Mouse (Mus musculus) splenic B cell, adult 2 months (primary cell): ENCODE measurements around the gene Relt.

Source experiments
- DNase-seq: peaks from one replicate; pipeline ENCODE4 v3.0.0-alpha.2; 2011; ENCODE audit warnings: low read depth, low spot score
- H3K27me3 ChIP-seq: 2 replicates; pipeline ENCODE4 v1.6.1; 2012; ENCODE audit warnings: mild to moderate bottlenecking, low read length, moderate library complexity, mixed read lengths; ENCODE audit not compliant: control insufficient read depth, poor library complexity, insufficient read depth, severe bottlenecking
- H3K36me3 ChIP-seq: 2 replicates; pipeline ENCODE4 v1.6.1; 2012; ENCODE audit warnings: mild to moderate bottlenecking, low read length, moderate library complexity, mixed read lengths; ENCODE audit not compliant: control insufficient read depth, poor library complexity, insufficient read depth, severe bottlenecking

Gene Relt

GRCm38 (mm10) chr7:100893249-100894056, 30.2 kb upstream of the Relt start:
- no peak for DNase-seq
- Histone ChIP-seq H3K36me3 (no peaks in the 10 kb centered on the region), H3K27me3 (no peaks in the 10 kb centered on the region; the same call in 1 of the 2 replicates)

GRCm38 (mm10) chr7:100886535-100886934, 23.3 kb upstream of the Relt start:
- Histone ChIP-seq H3K27me3 (no peaks in the 10 kb centered on the region), H3K36me3 (no peaks in the 10 kb centered on the region)
- peak; percentile 81 for DNase-seq

GRCm38 (mm10) chr7:100884460-100884859, 21.2 kb upstream of the Relt start:
- no peak for DNase-seq
- Histone ChIP-seq H3K36me3 (no peaks in the 10 kb centered on the region), H3K27me3 (no peaks in the 10 kb centered on the region)

- Histone ChIP-seq H3K27me3 (no peaks in the 10 kb centered on the region), H3K36me3 (no peaks in the 10 kb centered on the region)
- DNase-seq, result no peak
Measured at GRCm38 (mm10) chr7:100881950-100882349, 18.7 kb upstream of the Relt start.

GRCm38 (mm10) chr7:100881531-100881930, 18.3 kb upstream of the Relt start:
- Histone ChIP-seq H3K27me3 (no peaks in the 10 kb centered on the region), H3K36me3 (no peaks in the 10 kb centered on the region)
- DNase-seq, result no peak

- H3K27me3 ChIP-seq, result no peaks in the 10 kb centered on the region
- DNase-seq, result peak; percentile 76
- no peaks in the 10 kb centered on the region for H3K36me3 ChIP-seq
Measured at GRCm38 (mm10) chr7:100879595-100879994, 16.3 kb upstream of the Relt start.

DNA sequence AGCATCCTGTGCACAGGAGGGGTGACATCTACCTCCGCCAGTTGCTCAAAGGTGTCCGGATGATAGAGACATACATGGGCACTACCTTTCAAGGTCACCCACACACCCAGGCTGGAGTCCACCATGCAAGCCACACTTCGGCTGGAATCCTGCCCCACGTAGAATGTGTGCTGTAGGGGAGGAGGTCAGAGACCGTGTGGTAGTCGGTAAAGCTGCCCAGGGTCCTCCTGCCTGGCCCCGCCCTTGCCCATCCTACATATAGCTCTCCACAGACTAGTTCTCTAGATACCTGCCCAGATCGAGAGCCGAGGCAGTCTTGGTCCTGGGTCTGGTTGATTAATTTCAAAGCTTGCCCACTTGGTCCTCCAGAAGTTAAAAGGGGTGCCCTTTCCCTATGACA, 13.5 kb upstream of the Relt start:
- Histone ChIP-seq H3K36me3 (no peaks in the 10 kb centered on the region), H3K27me3 (no peaks in the 10 kb centered on the region)
- DNase-seq, result no peak

DNA sequence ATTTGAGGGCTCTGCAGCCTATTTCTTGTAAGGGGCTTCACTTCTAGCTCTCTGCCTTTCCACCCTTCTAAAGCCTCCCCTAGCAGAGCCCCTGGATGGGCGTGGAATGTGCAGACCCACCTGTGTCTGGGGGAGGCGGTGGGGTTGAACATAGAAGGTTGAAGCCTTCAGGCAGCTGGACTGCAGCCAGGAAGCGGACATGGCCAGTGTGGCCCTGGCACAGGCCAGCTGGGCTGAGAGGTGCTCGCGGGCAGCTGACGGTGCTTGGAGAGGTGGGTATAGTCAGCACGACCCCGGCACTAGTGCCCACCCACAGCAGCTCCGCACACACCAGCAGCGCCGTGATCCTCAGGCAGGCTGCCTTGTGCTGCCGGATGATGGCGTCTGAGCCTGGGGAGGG, 13.0 kb upstream of the Relt start:
- Histone ChIP-seq H3K27me3 (no peaks in the 10 kb centered on the region), H3K36me3 (no peaks in the 10 kb centered on the region)
- DNase-seq, result no peak

GRCm38 (mm10) chr7:100875822-100876221, 12.6 kb upstream of the Relt start:
- peak; percentile 27 for DNase-seq
- Histone ChIP-seq H3K36me3 (no peaks in the 10 kb centered on the region), H3K27me3 (no peaks in the 10 kb centered on the region)

- no peak for DNase-seq
- Histone ChIP-seq H3K36me3 (no peaks in the 10 kb centered on the region), H3K27me3 (no peaks in the 10 kb centered on the region)
Measured at GRCm38 (mm10) chr7:100873197-100873596, 10.0 kb upstream of the Relt start.

DNA sequence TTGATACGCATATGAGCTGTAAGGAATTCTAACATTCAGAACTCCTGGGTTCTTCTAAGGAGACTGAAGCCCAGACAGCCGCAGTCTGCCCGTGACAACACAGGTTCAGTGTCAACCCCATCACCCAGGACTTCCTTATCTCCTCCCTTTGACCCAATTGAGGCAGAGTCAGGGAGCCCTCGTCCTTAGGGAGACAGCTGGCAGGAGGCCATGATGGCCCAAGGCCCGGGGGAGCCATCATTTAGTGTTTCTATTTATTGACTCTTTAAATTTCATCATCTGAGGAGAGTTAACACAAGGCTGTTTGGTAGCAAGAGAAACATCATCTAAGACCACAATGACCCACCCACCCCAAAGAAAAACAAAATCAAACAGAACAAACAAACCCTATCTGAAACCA, 8.6 kb upstream of the Relt start:
- DNase-seq, result no peak
- Histone ChIP-seq H3K27me3 (no peaks in the 10 kb centered on the region), H3K36me3 (no peaks in the 10 kb centered on the region)

- no peak for DNase-seq
- Histone ChIP-seq H3K27me3 (no peaks in the 10 kb centered on the region), H3K36me3 (no peaks in the 10 kb centered on the region)
Measured at GRCm38 (mm10) chr7:100871355-100871754, 8.1 kb upstream of the Relt start.

GRCm38 (mm10) chr7:100869877-100870629, 6.8 kb upstream of the Relt start:
- no peaks in the 10 kb centered on the region for H3K27me3 ChIP-seq
- no peaks in the 10 kb centered on the region for H3K36me3 ChIP-seq
- no peak for DNase-seq

DNA sequence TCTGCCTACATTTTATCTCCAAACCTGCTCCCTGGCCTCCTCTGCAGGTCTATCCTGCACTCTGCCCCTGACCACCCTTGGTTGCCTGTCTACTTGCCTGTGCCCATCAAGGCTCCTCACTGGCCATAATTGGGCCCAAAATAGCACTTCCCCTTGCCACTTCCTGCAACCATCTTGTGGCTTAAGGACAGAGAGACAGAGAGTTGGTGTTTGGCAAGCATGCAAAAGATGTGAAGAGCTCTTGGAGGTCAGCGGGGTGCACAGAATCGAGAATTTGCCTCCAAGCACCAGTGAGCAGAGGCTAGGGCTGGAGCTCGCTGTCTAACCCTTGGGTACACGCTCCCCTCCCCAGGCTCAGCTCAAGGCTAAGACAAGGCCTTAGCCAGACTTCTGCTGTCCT, 5.3 kb upstream of the Relt start:
- peak; percentile 45 for DNase-seq
- H3K36me3 ChIP-seq, result no peaks in the 10 kb centered on the region
- H3K27me3 ChIP-seq, result no peaks in the 10 kb centered on the region

DNA sequence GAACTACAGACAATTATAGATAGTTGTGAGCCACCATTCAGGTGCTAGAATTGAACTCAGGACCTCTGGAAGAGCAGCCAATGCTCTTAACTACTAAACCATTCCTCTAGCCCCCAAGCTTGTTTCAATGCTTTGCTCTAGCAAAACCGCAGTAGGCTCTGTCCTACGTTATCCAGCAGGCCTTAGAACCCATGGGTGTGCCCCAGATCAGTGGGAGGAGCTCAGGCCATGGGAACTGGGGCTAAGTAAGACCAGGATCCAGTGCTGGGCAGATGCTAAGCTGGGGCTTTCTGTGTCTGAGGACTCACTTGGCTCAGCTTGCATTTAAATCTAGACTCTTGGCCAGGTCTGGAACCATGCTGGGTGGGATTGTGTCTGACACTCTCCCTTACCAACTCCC, 4.3 kb upstream of the Relt start:
- H3K36me3 ChIP-seq, result no peaks in the 10 kb centered on the region
- H3K27me3 ChIP-seq, result no peaks in the 10 kb centered on the region
- no peak for DNase-seq
